Mouse (Mus musculus) heart, postnatal 4 days (tissue): ENCODE measurements at regions not wholly inside any gene's neighbourhood (a gene's known extent, or its start where the extent isn't known, plus 50 kb on each side); places are given as distances from the start of the nearest gene placed in this dataset.

Experiments used
- DNase-seq: peaks from one replicate; pipeline ENCODE4 v3.0.0; 2021

DNA sequence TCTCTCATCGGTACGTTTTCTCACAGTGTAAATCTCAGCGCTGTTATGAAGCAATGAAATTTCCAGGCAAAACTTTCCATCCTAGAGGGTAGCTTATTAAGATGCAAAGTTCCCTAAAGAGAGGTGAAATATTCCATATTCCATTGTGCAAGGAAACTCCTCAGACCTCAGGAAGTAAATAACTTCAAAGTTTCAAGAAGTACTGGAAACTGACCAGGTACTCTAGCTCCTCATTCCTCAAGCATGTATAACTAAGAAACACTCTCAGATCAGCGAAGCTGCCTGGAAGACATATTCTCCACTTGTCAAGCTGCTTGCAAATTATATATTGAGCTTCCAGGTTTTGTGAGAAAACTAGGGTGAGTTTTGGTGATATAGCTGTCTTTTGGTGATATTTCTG lies 279.8 kb upstream of the Mad2l1 start:
- DNase-seq = no peak

DNA sequence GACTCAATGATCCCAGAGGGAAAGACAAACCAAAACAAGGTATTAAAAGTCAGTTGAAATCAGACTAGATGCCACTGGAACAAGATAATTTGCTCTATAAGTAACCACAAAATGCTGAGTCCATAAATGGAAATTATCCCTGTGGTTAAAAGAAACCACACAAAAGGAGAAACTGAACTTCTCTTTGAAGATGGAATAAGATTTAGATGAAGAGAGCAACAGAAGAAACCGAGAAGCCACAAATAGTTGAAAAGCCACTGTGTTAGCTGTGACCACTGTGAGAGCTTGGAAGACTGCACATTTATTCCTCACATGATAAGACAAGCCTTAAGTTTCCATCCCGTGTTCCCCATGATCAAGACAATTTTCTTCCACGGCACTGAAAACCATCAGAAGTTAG lies 271.8 kb upstream of the Mad2l1 start:
- DNase-seq = no peak

DNA sequence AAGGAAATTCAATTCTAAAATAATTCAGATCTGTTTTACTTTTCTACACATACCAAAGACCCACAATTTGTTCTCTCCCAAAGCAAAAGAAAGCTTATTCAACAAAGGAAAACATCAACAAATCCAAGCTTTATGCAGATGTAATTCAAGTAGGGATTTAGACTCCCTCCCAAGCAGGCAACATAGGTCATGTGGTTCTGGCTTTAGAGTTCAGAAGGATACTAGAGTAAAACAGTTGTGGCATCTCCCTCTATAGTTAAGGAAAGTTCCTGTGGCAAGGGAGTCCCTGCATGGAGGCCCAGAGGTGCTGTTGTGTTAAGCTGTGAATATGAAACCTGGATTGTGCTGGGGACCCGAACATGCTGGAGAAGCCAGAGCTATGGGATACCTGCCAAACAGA lies 271.3 kb upstream of the Mad2l1 start:
- no peak for DNase-seq

DNA sequence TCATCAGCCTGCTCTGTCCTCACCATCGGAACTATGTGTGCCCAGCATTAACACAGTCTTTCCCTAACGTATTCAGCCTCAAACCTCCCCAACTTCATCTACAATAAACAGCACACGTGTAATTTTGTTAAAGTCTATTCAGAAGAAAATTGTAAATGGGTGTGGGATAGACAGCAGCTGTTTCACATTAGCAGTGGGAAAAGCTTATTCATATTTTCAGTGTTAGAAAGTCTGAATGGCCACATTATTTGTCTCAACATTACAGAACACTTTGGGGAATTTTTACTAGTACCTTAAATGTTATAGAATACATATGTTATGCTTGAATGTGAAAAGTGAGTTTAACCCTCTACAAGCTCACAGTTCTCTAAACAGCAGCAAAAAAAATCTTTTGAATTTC lies 266.8 kb upstream of the Mad2l1 start:
- DNase-seq = no peak

DNA sequence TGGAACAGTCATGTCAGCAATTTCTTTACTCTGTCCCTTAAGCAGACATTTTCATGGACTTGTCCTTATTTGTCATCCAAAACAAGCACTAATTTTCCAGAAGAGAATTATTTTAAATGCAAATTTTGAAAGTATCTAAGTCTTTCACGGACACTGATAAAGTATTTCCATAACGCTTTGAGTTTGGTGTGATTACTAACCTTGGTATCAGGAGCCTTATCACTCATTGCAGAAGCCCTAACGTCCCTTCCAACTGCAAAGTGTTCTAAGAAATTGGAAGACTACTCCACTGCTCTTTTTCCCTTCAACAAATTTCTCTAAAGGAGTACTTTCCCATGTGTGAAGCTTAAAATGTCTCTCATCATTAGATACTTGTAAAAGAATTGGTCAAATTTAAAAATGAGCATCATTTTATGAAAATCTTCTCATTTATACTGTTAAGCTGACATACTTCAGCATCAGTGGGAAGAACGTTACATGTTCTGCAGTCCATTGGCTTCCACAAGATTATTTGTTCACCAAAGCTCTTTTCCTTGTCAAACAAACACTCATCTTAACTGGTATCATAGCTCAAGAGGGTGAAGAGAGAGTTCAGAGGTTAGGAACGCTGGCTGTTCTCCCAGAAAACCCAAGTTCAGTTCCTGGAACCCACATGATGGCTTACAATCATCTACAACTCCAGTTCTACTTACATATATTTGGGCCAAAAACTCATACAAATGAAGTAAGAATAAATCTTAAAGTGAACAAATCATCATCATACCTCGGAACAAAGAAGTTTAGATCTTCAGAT lies 263.6 kb upstream of the Mad2l1 start:
- peak; percentile 10 for DNase-seq

DNA sequence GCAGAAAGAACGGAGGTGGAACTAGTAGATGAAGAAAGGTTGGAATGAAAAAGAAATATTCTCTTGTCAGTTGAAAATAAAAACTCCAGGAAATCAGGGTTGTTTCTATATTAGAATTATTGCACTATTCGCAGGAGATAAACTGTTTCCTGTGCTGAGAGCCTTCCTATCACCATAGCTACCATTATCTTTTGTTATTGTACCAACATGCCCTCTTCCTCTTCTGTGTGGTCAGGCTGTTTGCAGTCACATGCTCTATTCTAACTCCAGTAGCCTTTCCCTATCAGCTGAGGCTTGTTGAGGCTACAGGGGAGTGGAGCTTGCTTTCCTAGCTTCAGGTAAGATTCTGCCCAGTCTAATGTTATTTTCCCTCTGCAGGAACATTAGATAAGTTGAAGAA lies 263.0 kb upstream of the Mad2l1 start:
- DNase-seq = no peak

DNA sequence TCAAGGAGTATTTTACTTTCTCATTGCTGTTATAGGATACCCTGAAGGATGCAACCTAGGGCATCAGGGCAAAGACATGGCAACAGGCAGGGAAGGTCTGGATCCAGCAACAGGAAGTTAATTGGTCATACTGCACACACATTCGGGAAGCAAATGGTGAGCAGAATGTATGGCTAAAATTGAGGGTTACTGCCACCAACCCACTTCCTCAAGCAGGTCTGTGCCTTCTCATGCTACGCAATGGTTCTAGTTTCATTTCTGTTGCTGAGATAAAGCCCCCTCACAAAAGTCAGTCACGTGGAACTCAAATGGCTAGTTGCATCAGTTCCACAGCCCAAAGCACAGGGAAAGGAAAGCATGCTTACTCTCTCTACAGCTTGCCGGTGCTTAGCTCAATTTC lies 260.5 kb upstream of the Mad2l1 start:
- DNase-seq = no peak

DNA sequence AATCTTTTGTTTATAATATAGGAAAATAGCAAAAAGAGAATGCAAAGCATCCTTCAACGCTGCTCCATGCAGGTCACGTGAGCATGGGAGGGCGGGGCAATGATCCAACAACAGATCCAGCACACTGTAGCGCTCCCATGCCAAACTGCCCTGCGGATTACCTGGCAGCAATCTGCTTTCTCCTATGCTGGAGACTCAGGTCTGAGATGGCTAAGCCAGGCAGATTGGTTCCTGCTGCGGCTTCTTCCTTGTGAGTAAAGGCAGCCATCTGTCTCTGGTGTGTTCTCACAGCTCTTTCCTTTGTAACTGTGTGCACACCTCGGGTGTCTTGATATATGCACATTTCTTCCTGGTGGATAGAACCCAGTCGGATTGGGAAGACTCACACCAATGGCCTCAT lies 254.5 kb upstream of the Mad2l1 start:
- no peak for DNase-seq

DNA sequence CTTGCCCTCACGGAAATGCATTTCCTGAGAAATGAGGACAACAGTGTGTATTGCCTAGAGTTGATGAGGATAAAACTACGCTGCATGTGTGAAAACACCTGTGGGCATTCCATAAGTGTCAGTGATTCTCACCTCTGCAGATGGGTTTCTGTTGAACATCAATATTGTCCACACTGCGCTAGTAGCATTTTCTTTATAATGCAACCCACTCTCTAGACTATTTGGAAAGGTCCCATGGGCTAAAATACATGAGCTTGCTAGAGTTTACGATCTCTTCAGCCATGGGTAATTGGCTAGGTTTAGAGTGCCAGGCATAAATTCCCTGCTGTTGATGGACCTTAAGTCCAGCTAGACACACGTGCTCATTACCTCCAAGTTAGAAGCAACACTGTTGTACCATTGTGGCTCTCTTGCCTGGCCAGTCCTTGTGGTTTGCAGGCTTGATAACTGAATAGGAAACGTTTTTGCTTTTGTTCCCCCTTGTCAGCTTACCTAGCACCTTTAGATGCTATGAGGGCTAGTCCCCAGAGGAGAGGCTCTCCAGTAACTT lies 252.5 kb upstream of the Mad2l1 start:
- no peak for DNase-seq

DNA sequence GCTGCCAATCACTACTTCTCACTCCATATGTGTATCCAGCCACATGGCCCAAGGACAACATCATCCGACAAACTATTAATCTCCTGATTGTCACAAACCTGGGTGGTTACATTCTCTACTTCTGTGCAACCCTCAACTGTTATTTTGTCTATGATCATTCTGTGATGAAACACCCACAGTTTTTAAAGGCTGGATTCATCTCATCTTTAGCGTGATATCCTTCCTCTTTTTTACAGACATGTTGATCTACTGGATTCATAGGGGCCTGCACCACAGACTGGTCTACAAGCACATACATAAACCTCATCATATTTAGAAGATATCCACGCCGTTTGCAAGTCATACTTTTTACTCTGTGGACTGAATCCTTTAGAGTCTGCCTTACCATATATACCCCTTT lies 251.7 kb upstream of the Mad2l1 start:
- DNase-seq = no peak

DNA sequence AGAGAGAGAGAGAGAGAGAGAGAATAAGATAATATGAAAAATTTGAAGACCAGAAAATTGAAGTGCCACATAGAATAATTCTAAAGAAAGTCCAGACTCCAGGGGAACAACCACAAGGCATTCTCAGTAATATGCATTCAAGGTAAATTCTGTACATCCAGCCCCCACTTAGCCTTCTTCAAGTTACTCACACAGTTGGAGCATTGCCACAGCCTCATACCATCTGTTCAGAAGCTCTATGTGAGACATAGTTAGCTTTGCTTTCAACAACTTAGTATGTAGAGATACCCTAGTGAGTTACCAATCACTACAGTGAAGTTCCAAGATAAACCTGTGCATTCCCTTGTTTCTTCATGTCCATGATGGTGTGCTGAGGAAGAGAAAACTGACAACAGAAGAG lies 247.6 kb upstream of the Mad2l1 start:
- no peak for DNase-seq

DNA sequence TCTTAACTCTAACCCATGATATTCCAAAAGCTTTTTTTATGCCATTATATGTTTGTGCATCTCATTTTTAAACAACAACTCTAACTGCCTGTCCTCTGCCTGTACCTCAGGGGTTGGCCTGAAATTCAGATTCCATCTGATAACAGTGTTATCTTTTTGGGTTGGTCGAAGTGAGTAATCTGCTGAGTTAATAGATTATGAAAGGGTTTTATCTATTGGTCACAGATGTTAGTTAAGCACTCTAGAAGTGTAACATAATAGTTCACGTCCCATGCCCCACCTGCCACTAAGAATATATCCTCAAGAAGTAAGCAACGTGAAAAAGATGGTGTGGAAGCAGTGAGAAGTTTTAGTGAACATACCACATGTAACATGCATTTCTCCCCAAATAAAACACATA lies 246.0 kb upstream of the Mad2l1 start:
- no peak for DNase-seq

DNA sequence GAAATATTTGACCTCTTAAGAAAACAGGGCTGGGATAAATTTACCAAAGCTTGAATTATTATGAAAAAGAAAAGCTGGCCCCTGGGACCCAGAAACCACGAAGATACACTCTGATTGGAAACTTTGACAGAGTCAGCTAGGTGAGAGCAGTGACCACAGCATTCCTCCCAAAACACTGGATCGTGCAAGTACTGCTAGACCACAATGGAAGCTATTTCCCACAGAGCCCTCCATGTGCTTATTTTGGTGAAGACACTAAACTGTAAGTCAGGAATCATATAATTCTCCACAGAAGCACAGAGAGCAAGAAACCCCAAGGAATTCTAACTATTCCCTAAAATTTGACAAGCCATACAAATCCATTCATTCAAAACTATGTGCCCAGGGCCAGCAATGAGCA lies 243.6 kb upstream of the Mad2l1 start:
- DNase-seq = no peak

DNA sequence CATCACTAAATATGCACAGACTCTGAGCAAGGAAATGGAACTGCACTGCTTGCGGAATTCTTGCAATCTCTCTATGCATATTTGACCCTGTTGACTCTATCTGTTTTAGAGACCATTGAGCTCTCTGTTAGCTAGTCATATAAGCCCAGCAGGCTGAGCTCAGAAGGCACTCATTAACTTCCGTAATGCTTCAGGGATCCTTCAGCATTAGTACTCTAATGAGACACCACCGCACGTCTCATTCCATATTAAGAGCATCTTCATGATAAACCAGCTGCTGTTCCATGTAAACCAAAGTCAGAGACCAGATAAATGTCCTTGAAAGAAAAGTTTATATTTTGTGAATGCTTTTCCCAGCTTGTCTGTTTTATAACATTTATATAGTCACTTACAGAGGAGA lies 237.1 kb upstream of the Mad2l1 start:
- no peak for DNase-seq

DNA sequence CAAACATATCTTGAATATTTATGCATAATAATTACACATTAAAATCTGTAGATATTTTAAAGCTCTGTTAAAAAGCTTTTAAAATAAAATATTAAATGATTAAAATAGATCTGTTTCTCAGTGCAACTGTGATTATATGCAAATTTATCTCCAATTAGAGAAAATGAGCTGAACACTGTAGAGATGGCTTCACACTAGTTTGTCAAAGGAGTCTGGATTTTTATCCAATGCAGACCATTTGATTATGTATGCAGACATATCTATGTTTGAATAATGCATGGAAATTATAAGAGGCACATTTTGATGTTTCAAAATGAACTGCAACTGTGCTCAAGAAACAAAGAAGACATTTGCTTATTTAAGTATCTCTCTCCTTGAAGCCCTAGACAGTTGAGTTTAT lies 235.0 kb upstream of the Mad2l1 start:
- DNase-seq = no peak

DNA sequence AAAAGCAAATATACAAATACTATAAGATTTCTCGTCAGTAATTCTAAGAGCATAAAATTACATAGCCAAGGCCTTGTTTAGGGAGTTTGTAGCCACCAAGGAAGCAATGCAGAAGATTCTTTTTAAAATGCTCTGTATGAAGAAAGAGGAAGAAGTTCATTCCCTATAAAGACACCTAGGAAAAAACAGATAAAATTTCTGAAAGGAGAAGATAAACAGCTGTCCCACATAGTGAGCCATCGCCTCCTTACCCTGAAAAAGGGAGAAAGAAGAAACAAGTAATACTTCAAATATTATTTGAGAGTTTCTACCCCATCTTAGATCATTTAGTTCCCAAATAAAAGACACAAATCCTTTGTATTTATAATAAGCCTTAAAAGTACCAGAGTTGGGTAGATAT lies 190.3 kb upstream of the Mad2l1 start:
- DNase-seq = no peak

DNA sequence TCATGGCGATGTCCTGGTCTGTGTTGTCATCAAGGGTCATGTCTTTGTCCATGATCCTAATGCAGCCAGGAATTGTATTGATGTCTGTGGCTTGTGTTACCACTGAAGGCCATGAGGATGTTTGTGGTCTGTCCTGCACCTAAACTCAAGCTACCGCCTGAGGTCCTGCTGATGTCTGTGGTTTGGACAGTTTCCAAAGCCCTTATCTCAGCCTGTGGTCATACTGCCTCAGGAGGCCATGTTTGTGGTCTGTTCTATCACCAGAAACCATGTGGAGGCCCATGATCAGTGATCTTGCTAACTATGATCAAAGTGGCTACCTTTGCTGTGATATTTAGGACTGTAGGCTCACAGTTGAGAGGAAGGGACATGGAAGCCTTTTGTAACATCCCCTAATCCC lies 187.8 kb upstream of the Mad2l1 start:
- no peak for DNase-seq

DNA sequence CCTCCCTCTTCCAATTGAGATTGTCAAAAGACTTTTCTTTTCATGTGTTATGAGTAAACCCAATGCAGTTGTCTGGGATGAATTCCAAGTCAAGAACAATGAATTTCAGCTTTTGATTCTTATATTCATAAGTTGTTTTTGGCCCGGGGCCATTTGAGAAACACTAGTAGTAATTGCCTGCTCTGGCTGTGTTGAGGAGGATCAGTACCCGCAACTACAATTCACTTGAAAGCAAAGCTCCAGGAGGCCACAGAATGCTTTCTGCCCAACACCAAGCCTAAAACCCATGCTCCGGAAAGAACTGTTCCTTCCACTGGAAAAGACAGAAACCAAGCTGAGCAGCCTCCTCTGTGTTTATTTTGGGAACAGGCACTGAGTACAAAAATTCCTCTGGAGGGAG lies 174.1 kb upstream of the Mad2l1 start:
- DNase-seq = peak; percentile 33

DNA sequence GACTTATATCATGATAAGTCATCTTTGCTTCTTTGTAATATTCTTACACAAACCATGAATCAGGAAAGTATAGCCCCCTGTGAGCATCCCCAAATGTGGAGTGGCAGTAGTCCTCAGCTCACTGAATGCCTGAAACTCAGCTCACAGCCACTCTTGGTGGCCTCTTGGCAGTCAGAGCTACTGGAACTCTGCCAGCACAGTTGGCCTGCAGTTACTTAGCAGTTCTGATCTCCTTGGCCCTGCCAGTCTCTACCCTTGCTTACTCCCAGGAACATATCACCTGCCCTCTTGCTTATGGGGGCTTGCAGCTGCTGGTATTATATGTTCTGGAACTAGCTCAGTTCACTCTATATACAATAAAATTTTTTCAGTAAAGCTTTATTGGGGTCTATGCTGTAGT lies 167.9 kb upstream of the Mad2l1 start:
- peak; percentile 63 for DNase-seq

DNA sequence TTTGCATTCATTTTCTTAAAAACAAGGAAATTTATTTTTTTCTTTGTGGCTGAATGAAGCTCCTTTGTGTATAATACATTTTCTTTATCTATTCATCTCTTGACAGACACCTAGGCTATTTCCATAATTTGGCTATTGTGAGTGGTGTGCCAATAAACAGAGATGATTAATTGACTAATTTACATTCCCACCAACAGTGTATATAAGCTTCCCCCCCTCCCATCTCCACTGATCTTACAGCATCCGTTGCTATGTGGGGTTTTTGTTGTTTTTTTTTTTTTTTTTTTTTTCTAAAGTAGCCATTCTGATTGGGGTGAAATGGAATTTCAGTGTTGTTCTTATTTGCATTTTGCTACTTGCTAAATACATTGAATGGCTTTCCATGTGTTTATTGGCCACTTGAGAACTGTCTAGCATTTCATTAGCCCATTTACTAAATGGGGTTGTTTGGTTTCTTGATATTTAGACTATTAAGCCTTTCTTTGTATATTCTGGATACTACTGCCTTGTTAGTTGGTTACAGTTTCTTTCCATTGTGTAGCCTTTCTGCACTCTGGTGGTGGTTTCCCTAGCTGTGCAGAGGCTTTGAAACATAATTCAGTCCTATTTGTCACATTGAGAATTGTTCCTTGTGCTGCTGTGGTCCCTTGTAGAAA lies 153.8 kb upstream of the Mad2l1 start:
- no peak for DNase-seq

DNA sequence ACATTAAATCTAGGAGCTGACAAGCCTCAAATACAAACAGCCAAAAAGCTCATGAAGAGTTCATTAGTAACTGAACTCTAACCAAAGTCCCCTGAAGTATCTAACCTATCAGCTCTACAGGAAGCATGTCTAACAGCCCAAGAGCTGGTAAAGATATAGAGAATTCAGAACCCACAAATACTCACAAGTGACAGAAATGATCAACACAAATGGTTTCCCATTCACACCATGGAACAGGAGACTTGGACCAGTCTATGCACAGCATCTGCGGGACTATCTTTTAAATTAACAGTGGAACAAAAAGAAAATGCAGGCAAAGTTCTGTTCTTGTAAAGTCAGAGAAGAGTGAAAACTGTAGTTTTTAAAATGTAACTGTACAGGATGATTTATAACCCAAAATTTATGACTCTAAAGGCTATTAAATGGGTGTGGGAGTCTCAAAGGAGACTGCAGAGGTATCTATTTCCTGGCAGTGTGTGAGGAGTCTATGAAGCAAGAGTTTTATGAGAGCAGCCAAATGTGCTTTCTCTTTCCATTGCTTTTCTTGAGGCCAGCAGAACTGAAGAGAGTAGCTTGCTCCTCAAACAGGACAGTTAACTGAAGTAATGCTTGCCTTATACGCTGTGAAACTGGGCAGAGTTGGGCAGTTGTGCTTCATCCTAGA lies 152.7 kb upstream of the Mad2l1 start:
- no peak for DNase-seq

DNA sequence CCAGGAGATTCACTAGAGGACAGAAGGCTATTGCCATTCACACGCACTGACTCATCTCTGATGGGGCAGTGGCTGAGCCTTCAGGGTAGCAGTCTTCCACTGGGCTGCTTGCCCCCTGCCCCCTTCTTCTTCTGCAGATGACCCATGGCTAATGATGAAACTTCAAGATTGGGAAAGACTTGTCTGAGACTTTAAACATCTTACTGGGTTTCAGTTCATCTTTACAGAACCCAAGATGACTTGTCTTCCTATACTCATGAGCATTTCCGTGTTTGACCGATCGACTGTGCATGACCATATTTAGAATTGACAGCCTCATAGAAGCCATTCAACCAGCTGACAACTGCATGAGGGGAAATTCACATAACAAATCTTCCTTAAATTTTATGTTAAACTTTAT lies 140.0 kb upstream of the Mad2l1 start:
- no peak for DNase-seq

DNA sequence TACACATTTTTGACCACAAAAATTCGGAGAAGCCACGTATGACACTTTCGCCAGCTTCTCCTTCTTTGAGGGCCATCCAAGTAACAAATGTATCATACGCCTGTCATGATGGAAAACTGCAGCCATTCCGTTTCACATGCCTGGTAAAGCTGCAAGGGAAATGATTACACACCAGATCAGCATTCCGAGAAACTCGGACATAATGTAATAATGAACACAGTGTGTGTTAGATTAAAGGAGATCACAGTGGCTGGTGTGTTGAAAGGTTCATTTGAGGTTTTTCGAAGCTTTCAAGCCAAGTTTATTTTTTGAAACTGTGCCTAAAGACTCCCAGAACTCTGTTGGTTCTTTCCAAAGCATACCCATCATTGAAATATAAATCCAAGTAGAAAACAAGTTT lies 137.8 kb upstream of the Mad2l1 start:
- DNase-seq = no peak

DNA sequence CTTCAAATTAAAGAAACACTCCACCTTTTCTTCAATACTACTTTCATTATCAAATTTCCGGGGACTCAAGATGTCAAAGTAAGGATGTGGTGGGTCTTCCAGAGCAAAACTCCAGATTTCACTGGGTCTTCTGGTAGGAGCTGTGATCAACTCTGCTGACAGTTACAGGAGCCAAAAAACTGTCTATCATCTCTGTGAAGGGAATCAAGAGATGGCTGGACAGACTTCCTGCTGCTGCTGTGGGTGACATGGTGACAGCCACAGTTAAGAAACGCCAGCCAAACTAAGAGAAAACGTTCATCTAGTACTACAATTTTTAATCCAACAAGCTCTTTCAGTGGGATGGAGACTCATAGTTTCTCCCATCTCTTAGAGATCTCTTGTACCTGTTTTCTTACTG lies 136.5 kb upstream of the Mad2l1 start:
- no peak for DNase-seq
